Mouse (Mus musculus) gastrocnemius, postnatal 36 days (tissue): ENCODE results near the gene Scap. TPM values are rescaled to one million over a fixed set of nuclear protein-coding genes. Genes with fewer than 3 reads are reported as not detected.
"Not testable (repeated sequence)": the region's sequence is repeated elsewhere in the genome, so short reads cannot be mapped to it uniquely, and the experiment has no call there.

ENCODE experiments used
- DNase-seq, 2 experiments: peaks; one replicate each; pipeline ENCODE4 v3.0.0; 2022
- intact Hi-C: fragments of 180-260 bp; cut with DNase I; formaldehyde crosslinking; loops from one replicate; pipeline ENCODE4 v1.15.1; 2025
- total RNA-seq, 2 experiments: library from RNA; stranded (reverse); gene quantifications; 2 replicates each; pipeline ENCODE4 v1.2.3; 2021

Scap gene
- total RNA-seq, 2 experiments from 2014 or later: 15.2 to 15.8 TPM

DNA sequence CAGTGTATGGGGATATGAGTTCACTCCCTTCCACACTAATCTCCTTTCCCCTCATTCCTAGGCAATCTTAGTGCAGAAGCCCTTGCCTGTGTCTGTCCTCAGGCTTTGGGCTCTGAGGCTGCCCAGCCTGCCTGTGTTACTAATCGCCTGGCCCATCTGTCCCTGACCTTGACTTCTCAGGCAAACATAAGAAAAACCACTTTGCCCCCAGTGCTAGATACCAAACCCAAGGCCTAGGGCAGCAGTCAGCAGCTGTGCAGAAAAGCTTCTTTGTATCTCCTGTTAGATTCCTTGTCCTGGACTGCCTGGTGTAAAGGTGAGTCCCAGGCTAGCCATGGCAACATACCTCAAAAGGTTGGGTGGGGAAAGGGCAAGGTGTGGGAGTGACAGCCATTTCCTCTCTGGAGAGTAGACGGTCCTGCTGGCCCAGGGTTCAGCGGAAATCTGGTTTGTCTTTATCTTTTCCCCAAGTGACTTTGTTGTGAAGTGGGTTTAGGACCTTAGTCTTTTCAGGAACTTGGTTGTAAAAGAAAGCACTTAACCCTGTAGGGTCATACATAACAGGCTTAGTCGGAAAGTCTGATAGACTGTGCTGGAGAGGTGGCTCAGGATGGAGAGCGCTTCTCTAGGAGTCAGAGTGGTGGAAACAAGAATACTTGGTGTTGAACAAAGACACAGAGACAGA is 4.0 kb upstream of the Scap start:
- DNase-seq: no peak
- intact Hi-C loops: no loop called here

DNA sequence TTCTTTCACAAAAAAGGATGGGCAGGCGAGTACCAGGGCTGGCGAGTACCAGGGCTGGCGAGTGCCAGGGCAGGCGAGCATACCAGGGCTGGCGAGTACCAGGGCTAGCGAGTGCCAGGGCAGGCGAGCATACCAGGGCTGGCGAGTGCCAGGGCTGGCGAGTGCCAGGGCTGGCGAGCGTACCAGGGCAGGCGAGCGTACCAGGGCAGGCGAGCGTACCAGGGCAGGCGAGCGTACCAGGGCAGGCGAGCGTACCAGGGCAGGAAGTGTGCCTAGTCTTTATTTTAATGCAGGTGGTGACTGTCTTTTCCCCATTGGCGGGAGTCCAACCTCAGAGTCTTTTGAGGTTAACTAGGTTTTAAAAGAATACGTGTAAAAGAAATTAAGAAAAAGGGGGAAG is 3.4 kb upstream of the Scap start:
- intact Hi-C loops: no loop called here
- peak in 1 of 2 experiments; percentile 10 for DNase-seq

DNA sequence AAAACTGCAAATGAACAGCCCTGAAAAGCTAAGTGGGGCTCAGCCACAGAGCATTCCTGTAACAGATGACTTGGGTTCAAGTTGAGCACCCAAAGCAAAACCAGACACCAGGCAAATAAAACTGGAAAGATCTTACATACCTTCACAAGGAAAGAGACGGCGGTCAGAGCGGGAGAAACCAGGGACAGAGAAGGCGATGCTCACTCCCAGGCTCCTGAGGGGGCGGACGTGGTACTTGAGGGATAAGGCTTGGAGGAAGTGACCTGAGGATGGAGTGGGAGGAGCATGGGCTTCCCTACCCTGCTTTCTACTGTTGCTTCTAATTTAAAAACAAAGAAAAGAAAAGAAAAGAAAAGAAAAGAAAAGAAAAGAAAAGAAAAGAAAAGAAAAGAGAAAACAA is 2.7 kb upstream of the Scap start:
- intact Hi-C loops: no loop called here

DNA sequence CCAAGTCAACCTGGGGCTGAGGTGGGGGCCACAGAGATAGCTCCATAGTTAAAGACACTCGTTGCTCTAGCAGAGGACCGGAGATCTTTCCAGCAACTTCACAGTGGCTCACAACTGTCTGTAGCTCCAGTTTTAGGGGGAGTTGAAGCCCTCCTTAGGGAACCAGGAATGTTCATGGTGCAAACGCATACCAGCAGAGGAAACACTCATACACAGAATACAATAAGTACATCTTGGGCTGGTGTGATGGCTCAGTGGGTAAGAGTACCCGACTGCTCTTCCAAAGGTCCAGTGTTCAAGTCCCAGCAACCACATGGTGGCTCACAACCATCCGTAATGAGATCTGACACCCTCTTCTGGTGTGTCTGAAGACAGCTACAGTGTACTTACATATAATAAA is 2.2 kb upstream of the Scap start:
- intact Hi-C loops: not testable (repeated sequence)

More for the DNA sequence above, 2.7 kb upstream of the Scap start:
- DNase-seq: no peak

GRCm38 (mm10) chr9:110333896-110334259 is 790 bp downstream of the Scap start:
- no peak for DNase-seq
- intact Hi-C loops: no loop called here

More for the DNA sequence above, 2.2 kb upstream of the Scap start:
- not testable (repeated sequence) for DNase-seq

DNA sequence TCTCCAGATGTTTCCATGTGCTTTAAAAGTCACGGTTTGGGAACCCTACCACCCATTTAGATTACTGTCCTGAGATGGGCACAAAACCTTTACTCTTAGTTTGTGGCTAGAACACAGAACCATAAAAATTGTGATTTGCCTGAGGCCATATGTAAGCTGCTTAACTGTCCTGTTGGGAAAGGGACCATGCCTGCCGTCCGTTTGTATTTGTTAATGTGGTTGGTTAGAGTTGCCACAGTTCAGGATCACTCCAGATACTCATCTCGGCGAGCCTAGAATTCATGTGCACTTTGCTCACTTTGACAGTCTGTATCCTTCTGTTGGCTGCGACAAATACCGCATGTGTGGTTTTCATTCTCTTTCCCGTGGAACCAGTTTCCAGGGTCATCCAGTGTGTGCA is 1.8 kb downstream of the Scap start:
- intact Hi-C loops: no loop called here
- no peak for DNase-seq

- intact Hi-C loops: no loop called here
- no peak for DNase-seq
Observed at GRCm38 (mm10) chr9:110340037-110340750, 7.1 kb downstream of the Scap start.

GRCm38 (mm10) chr9:110342008-110342407 is 8.9 kb downstream of the Scap start:
- DNase-seq: no peak
- intact Hi-C loops: no loop called here

DNA sequence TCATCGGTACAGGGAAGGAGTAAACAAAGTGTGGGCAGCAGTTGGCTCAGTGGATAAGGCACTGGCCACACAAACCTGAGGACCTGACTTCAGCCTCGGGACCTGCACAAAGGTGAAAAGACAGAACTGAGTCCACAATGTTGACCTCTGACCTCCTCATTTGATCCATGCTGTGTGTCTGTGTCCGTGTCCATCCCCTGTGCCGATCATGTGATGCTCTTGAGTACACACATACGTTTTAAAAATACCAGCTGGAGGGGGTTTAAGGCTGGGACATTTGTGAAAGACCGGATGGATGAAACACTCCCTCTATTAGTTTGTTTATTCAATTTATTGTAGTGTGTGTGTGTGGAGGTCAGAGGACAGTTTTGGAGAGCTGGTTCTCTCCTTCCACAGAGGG is 10.7 kb downstream of the Scap start:
- no peak for DNase-seq
- intact Hi-C loops: no loop called here

- DNase-seq: no peak
Observed at GRCm38 (mm10) chr9:110345057-110345739, 12.1 kb downstream of the Scap start.

DNA sequence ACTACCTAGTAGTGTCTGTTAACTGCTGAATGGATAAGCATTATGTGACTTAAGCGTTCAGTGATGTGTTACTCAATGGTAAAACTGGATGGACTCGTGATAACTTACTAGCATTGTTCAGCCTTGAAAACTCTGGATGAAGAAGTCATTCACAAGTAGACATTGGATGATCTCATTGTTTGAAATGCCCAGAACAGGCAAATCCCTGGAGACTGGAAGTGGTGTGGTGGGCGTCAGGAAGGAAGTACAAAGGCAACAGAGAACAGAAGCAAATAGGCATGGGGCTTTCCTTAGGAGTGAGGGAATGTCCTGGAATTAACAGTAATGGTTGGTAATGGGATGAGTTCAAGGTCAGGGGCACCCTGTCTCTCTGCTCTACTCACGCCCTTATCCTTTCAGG is 15.8 kb downstream of the Scap start:
- DNase-seq: no peak
- intact Hi-C loops: no loop called here

More at GRCm38 (mm10) chr9:110345057-110345739, 12.1 kb downstream of the Scap start:
- intact Hi-C loops: no loop called here

- intact Hi-C loops: no loop called here
- no peak for DNase-seq
Observed at GRCm38 (mm10) chr9:110350188-110350587, 17.1 kb downstream of the Scap start.

GRCm38 (mm10) chr9:110350612-110351011 is 17.5 kb downstream of the Scap start:
- no peak for DNase-seq
- intact Hi-C loops: no loop called here

DNA sequence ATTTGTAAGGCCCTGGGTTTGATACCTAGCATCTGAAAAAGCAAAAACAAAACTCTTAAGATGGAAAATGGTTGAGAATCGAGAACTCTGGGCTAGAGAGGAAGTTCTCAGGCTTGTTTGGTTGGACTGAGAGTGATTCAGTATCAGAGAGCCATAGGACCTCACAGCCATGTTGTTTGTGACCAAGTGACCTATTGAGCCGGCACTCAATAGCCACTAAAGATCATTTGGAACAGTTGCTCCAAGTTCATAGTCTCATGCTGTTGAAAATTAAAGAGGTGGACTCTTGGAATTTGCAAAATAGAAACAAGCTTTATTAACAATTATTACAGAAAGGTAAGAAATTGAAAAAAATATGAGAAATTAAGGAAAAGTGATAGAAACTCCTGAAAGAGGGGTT is 18.3 kb downstream of the Scap start:
- DNase-seq: no peak
- intact Hi-C loops: no loop called here

DNA sequence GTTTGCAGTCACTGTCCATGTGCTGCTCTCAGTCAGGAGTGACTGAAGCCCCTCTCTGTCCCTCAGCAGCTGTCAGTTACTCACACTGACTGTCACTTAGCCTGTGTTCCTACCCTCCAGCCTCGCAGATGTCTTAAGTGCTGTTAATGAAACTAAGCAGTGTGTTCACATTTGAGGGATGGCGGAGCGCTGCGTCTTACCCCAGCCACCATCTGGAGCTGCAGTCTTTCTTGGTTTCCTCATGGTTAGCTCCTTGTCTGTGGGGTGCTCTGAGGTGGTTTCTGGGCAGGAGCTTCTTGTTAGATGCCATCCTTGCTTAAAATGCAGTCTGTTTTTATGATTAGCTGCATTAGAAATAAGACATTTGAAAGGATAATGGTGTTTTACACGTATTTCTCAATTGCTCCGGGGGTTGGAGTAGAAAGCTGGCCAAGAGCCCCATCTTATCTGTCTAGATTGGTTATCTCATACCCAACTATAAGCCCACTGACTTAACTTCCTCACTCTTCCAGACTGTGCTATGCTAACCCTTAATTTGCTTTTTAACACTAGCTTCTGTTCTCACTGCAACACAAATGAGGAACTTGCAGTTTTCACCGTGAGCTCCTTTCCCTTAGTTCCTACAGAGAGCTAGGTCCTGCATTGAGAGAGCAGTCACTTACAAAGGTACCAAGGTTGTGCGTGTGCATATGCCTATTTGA is 19.0 kb downstream of the Scap start:
- intact Hi-C loops: no loop called here
- no peak for DNase-seq

DNA sequence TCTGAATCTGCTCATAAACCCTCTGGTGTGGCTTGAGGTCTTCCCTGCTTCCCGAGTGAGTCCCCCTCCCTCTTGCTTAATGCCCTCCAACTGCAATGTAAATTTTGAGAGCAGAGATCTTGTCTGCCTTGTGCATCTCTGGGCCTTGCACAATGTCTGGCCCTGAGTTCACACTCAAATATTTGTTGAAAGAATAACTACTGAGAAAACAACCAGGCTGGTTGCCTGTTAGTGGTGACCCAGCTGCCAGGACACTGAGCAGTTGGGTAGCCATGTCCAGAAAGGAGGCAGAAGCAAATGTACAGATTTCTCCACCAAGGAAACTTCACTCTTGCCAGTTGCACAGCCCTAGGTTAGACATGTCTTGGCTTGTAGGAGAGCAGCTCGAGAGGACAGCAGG is 25.3 kb downstream of the Scap start:
- intact Hi-C loops: no loop called here
- no peak for DNase-seq

- DNase-seq: no peak
- intact Hi-C loops: no loop called here
Observed at GRCm38 (mm10) chr9:110361299-110361698, 28.2 kb downstream of the Scap start.

DNA sequence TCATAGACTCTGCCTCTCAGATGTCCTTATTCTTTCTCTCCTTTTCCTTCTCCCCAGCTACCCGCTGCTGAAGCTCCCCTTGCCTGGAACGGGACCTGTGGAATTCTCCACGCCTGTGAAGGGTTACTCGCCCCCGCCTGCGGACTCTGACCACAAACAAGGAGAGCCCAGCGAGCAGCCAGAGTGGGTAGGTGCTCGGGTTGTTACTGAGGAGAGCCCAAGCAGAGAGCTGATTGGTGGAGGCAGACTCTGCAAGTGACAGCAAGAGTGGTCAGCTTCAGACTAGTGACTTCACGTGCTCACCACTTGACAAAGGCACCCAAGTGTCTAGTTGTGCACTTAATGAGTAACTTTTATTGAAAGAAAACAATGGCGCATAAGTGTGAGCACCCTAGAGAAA is 29.2 kb downstream of the Scap start:
- intact Hi-C loops: no loop called here

GRCm38 (mm10) chr9:110366746-110367145 is 33.7 kb downstream of the Scap start:
- no peak for DNase-seq
- intact Hi-C loops: no loop called here

More for the DNA sequence above, 29.2 kb downstream of the Scap start:
- no peak for DNase-seq

- intact Hi-C loops: no loop called here
- no peak for DNase-seq
Observed at GRCm38 (mm10) chr9:110369860-110370259, 36.8 kb downstream of the Scap start.

DNA sequence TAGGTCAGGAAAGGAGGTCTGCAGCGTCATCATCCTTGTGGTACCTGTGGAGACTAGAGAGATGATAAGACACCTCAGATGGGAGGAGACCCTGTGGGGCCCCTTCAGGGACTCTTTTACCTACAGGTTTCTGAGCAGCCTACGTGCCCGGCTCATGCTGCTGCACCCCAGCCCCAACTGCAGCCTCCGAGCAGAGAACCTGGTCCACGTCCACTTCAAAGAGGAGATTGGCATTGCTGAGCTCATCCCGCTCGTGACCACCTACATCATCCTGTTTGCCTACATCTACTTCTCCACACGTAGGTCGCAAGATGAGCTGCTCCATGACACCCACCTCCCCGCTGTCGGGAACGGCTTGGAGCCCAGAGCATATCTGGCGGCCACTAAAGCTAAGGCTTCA is 40.8 kb downstream of the Scap start:
- intact Hi-C loops: no loop called here
- DNase-seq: no peak
